Mouse (Mus musculus): ENCODE measurements around the gene Gm10837. TPM values are rescaled to one million over a fixed set of nuclear protein-coding genes. Genes with fewer than 3 reads are reported as not detected.

Gene Gm10837
- total RNA-seq, 2 experiments from 2014 or later: not detected

- no peak for ATAC-seq (ENCODE audit: poor library complexity, severe bottlenecking)
Observed at GRCm38 (mm10) chr14:122513511-122514036, 23.2 kb downstream of the Gm10837 start.

- no peak for ATAC-seq (ENCODE audit: poor library complexity, severe bottlenecking)
Observed at GRCm38 (mm10) chr14:122528475-122528874, 38.1 kb downstream of the Gm10837 start.

GRCm38 (mm10) chr14:122534017-122534924, 43.9 kb downstream of the Gm10837 start, which contains the start of gene Pcca:
Gene Pcca (plus strand): TSS chr14:122534324.
- ATAC-seq (ENCODE audit: poor library complexity, severe bottlenecking): peak; percentile 98

GRCm38 (mm10) chr14:122535986-122536385, 45.6 kb downstream of the Gm10837 start:
- ATAC-seq (ENCODE audit: poor library complexity, severe bottlenecking): no peak

Other genes with a start within 250 kb of the Gm10837 start
- not detected in 2 replicates for gene Gm5089, start 39.5 kb upstream of the Gm10837 start, total RNA-seq (2015)
- not detected in 2 replicates for gene Gm5089, start 39.5 kb upstream of the Gm10837 start, total RNA-seq (2017)
- gene Zic5, start 24.9 kb upstream of the Gm10837 start, total RNA-seq (2015): not detected in 2 replicates
- gene Zic5, start 24.9 kb upstream of the Gm10837 start, total RNA-seq (2017): not detected in 2 replicates
- not detected in 2 replicates for gene Zic2, start 15.2 kb upstream of the Gm10837 start, total RNA-seq (2015)
- not detected in 2 replicates for gene Zic2, start 15.2 kb upstream of the Gm10837 start, total RNA-seq (2017)
- gene Pcca, start 43.7 kb downstream of the Gm10837 start, total RNA-seq (2015): 25.3 and 27.3 TPM in 2 replicates
- 22.8 and 25.4 TPM in 2 replicates for gene Pcca, start 43.7 kb downstream of the Gm10837 start, total RNA-seq (2017)

Data from megakaryocyte, adult 5-6 weeks (primary cell).